Mouse (Mus musculus) liver, adult 2 months (tissue): ENCODE results near the gene Gnl1.

ENCODE experiments used
- CTCF ChIP-seq: fragments of 200-500 bp; IDR thresholded peaks from 2 replicates; pipeline ENCODE4 v1.5.1; 2011; ENCODE audit warnings: low read depth, low read length, control low read depth
- POLR2A ChIP-seq: fragments of 200-500 bp; IDR thresholded peaks from 2 replicates; pipeline ENCODE4 v1.6.1; 2011; ENCODE audit warnings: low read length, control low read depth; ENCODE audit not compliant: insufficient read depth; ENCODE audit errors: extremely low read depth

- TF ChIP-seq CTCF (no peak), POLR2A (no peak)
Measured at GRCm38 (mm10) chr17:35998545-35999305, 19.1 kb downstream of the Gnl1 start.
